24 mouse cellular contexts compared by ENCODE assay signal in genomic region chr16:15251686-15252085, GRCm38 (mm10).
DNase-seq lines count a peak whose midpoint lies in the region; ATAC-seq and TF ChIP-seq lines count a peak whose summit lies in the region.
"Had no signal": no experiment of that assay in that cellular context is flagged by ENCODE, and none has a peak within 500 bp of the region (broad histone marks: within the 10 kb centered on the region; RNA-seq: fewer than 3 reads in every experiment).

No protein-coding gene starts in this region.

- no peak for TF ChIP-seq POLR2A in limb, embryonic 14.5 days (IDR thresholded peaks at IDR 0.05; ENCODE audit: borderline replicate concordance, extremely low read depth, insufficient read depth, insufficient read length)

- WGBS in heart, embryonic 11.5 days (ENCODE audit: insufficient replicate concordance) = 54% methylated on average over 2 of the region's 2 CpGs
- 55% methylated on average over 2 of the region's 2 CpGs for WGBS in limb, embryonic 14.5 days
- WGBS in limb, embryonic 10.5 days = 75% methylated on average over 2 of the region's 2 CpGs
- WGBS in embryonic facial prominence, embryonic 15.5 days = 58% methylated on average over 2 of the region's 2 CpGs

- no peak overlapping the region for H3K4me3 ChIP-seq in heart, embryonic 11.5 days (ENCODE audit: low read depth, low read length)
- H3K4me3 ChIP-seq in limb, embryonic 14.5 days (replicated peaks; ENCODE audit: low read length) = no peak overlapping the region
- H3K4me3 ChIP-seq in limb, embryonic 10.5 days = no peak overlapping the region
- no peak overlapping the region for H3K4me3 ChIP-seq in C2C12 (ENCODE audit: insufficient read depth, poor library complexity, severe bottlenecking)
- no peak overlapping the region for H3K4me3 ChIP-seq in embryonic facial prominence, embryonic 15.5 days (replicated peaks)
- H3K4me3 ChIP-seq: heart, adult 2 months; hindbrain, embryonic 12.5 days; midbrain, embryonic 15.5 days had no signal

- H3ac ChIP-seq in C2C12 (ENCODE audit: control insufficient read depth, insufficient read length, low read depth) = no peak overlapping the region

- no peak overlapping the region for H3K4me2 ChIP-seq in heart, embryonic 11.5 days
- no peak overlapping the region for H3K4me2 ChIP-seq in limb, embryonic 14.5 days (replicated peaks; ENCODE audit: low read depth, low read length, severe bottlenecking)
- H3K4me2 ChIP-seq in embryonic facial prominence, embryonic 15.5 days (replicated peaks) = no peak overlapping the region
- H3K4me2 ChIP-seq: hindbrain, embryonic 12.5 days; liver, embryonic 11.5 days; midbrain, embryonic 15.5 days had no signal

- no peaks in the 10 kb centered on the region for H3K36me3 ChIP-seq in heart, embryonic 11.5 days (ENCODE audit: control insufficient read depth, insufficient read depth, low read length)
- H3K36me3 ChIP-seq in limb, embryonic 14.5 days (ENCODE audit: control insufficient read depth, insufficient read depth, low read length) = no peaks in the 10 kb centered on the region
- no peaks in the 10 kb centered on the region for H3K36me3 ChIP-seq in limb, embryonic 10.5 days
- no peaks in the 10 kb centered on the region for H3K36me3 ChIP-seq in C2C12 (ENCODE audit: control insufficient read depth, insufficient read depth)
- no peaks in the 10 kb centered on the region for H3K36me3 ChIP-seq in embryonic facial prominence, embryonic 15.5 days
- H3K36me3 ChIP-seq: hindbrain, embryonic 12.5 days; midbrain, embryonic 15.5 days had no signal

- no peak for TF ChIP-seq CTCF in C2C12 (IDR thresholded peaks at IDR 0.05; ENCODE audit: control insufficient read depth, insufficient read depth, insufficient read length)

- DNase-seq in heart, adult 11 months = peak; percentile 40
- DNase-seq in limb, embryonic 14.5 days (ENCODE audit: low spot score) = peak; percentile 32
- DNase-seq in limb, embryonic 10.5 days (ENCODE audit: low spot score) = no peak
- DNase-seq in ovary, adult 18-20 months (ENCODE audit: low spot score) = no peak
- no peak for DNase-seq in liver
- DNase-seq: cerebellum, adult 18-20 months; cerebellum, postnatal 36 days; embryo, embryonic 11 days; forebrain, postnatal 0 days; gastrocnemius, postnatal 14 days; heart, adult 2 months; kidney, adult 8-10 months; left cerebral cortex, postnatal 4 days; liver, postnatal 0 days; right cerebral cortex, adult 18-20 months; right cerebral cortex, postnatal 4 days; thymus, postnatal 36 days had no signal

- H3K79me3 ChIP-seq in C2C12 (ENCODE audit: low read depth) = no peaks in the 10 kb centered on the region

- no peaks in the 10 kb centered on the region for H3K9me3 ChIP-seq in heart, embryonic 11.5 days (replicated peaks; ENCODE audit: control insufficient read depth, low read length)
- no peaks in the 10 kb centered on the region for H3K9me3 ChIP-seq in limb, embryonic 14.5 days (ENCODE audit: control insufficient read depth, low read length)
- no peaks in the 10 kb centered on the region for H3K9me3 ChIP-seq in limb, embryonic 10.5 days (replicated peaks)
- no peaks in the 10 kb centered on the region for H3K9me3 ChIP-seq in embryonic facial prominence, embryonic 15.5 days (replicated peaks)
- H3K9me3 ChIP-seq: hindbrain, embryonic 12.5 days; midbrain, embryonic 15.5 days had no signal

- ATAC-seq in heart, embryonic 11.5 days (replicated peaks; ENCODE audit: insufficient number of reproducible peaks, low FRiP score, low TSS enrichment) = no peak
- ATAC-seq in limb, embryonic 14.5 days (ENCODE audit: low FRiP score, low read depth) = 0 out of 2 replicates have a peak, but pooled peaks have one; percentile 44
- peak; percentile 60; the same call in 1 of the 2 replicates for ATAC-seq in embryonic facial prominence, embryonic 15.5 days (ENCODE audit: insufficient number of reproducible peaks, low FRiP score, low TSS enrichment, low read depth)
- ATAC-seq: forebrain, postnatal 0 days; liver, postnatal 0 days; midbrain, embryonic 15.5 days had no signal

- H3K27ac ChIP-seq in heart, embryonic 11.5 days (ENCODE audit: low read depth, low read length) = no peak overlapping the region
- H3K27ac ChIP-seq in limb, embryonic 14.5 days (replicated peaks; ENCODE audit: low read depth, low read length) = no peak overlapping the region
- H3K27ac ChIP-seq in limb, embryonic 10.5 days = no peak overlapping the region
- H3K27ac ChIP-seq in embryonic facial prominence, embryonic 15.5 days (replicated peaks) = no peak overlapping the region
- H3K27ac ChIP-seq: heart, adult 2 months; hindbrain, embryonic 12.5 days; macrophage; midbrain, embryonic 15.5 days had no signal

- H3K4me1 ChIP-seq in heart, embryonic 11.5 days (ENCODE audit: control insufficient read depth, insufficient read depth, low read length) = no peaks in the 10 kb centered on the region
- peaks cover 10% of the 10 kb centered on the region; the same call in 1 of the 2 replicates for H3K4me1 ChIP-seq in limb, embryonic 14.5 days (ENCODE audit: control insufficient read depth, insufficient read depth, low read length)
- H3K4me1 ChIP-seq in limb, embryonic 10.5 days = no peaks in the 10 kb centered on the region
- H3K4me1 ChIP-seq in embryonic facial prominence, embryonic 15.5 days = peaks cover 9% of the 10 kb centered on the region
- H3K4me1 ChIP-seq: hindbrain, embryonic 12.5 days; midbrain, embryonic 15.5 days had no signal

- H3K79me2 ChIP-seq in C2C12 (ENCODE audit: control insufficient read depth, insufficient read depth) = no peaks in the 10 kb centered on the region

- H3K9ac ChIP-seq in heart, embryonic 11.5 days (ENCODE audit: low read depth, low read length) = no peak overlapping the region
- no peak overlapping the region for H3K9ac ChIP-seq in limb, embryonic 14.5 days (ENCODE audit: low read depth, low read length, severe bottlenecking)
- no peak overlapping the region for H3K9ac ChIP-seq in embryonic facial prominence, embryonic 15.5 days
- H3K9ac ChIP-seq: forebrain, postnatal 0 days; hindbrain, embryonic 12.5 days; liver, postnatal 0 days; midbrain, embryonic 15.5 days had no signal

- no peaks in the 10 kb centered on the region for H3K27me3 ChIP-seq in heart, embryonic 11.5 days (ENCODE audit: control insufficient read depth, insufficient read depth, low read length)
- H3K27me3 ChIP-seq in limb, embryonic 14.5 days (ENCODE audit: control insufficient read depth, insufficient read depth, low read length) = no peaks in the 10 kb centered on the region
- H3K27me3 ChIP-seq in limb, embryonic 10.5 days (ENCODE audit: low read depth, poor library complexity, severe bottlenecking) = no peaks in the 10 kb centered on the region
- no peaks in the 10 kb centered on the region for H3K27me3 ChIP-seq in C2C12 (ENCODE audit: control insufficient read depth, insufficient read depth, insufficient read length)
- no peaks in the 10 kb centered on the region for H3K27me3 ChIP-seq in embryonic facial prominence, embryonic 15.5 days
- H3K27me3 ChIP-seq: hindbrain, embryonic 12.5 days; midbrain, embryonic 15.5 days had no signal

TF ChIP-seq in C2C12, 6 proteins besides CTCF, POLR2A, EP300 and RAD21:
- TF ChIP-seq CEBPB (IDR thresholded peaks at IDR 0.05; ENCODE audit: low read depth) (no peak), MAX (IDR thresholded peaks at IDR 0.05) (no peak), MYOD1 (IDR thresholded peaks at IDR 0.05; ENCODE audit: control insufficient read depth, insufficient read length, low read depth) (peak; percentile 33), FOSL1 (IDR thresholded peaks at IDR 0.05; ENCODE audit: insufficient read depth, low read length, poor library complexity, severe bottlenecking) (no peak), MYOG (IDR thresholded peaks at IDR 0.05; ENCODE audit: control insufficient read depth, extremely low read depth, insufficient read length) (no peak)

Comparison
In these comparisons a context has a peak if more than half of its experiments do, and no peak if none do; other contexts are left out.
1. DNase-seq: peak in heart, adult 11 months (single experiment) and limb, embryonic 14.5 days (single experiment); none in limb, embryonic 10.5 days (single experiment), ovary, adult 18-20 months (single experiment) and liver (single experiment).